Mouse (Mus musculus): Measurements from ENCODE around the gene Stard13. TPM values are rescaled to one million over a fixed set of nuclear protein-coding genes. Genes with fewer than 3 reads are reported as not detected.

Gene Stard13
- polyA plus RNA-seq, 1 experiment from 2014 or later, result 19.1 TPM

DNA sequence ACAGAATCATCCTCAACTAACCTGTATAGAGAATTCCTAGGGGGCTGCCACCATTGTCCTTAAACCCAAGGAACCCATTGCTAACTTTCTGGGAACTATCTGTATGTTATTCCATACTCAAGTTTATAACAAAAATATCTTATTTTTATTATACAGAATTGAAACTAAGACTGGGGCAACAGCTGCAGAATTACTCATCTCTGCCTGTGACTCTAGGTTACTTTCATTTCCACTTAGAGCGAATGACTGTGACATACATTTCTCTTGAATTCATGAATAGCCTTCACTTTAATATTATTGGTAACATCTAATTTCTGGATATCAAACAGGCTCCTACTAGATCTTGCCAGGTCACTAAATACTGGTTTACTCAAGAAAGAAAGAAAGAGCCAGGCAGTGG is 22.8 kb downstream of the Stard13 start:
- Histone ChIP-seq H3K36me3 (ENCODE audit: control insufficient read depth, insufficient read depth, low read length) (no peaks in the 10 kb centered on the region), H3K4me2 (ENCODE audit: low read depth, low read length) (no peak overlapping the region), H3K4me3 (replicated peaks; ENCODE audit: low read length) (no peak overlapping the region), H3K27me3 (ENCODE audit: control insufficient read depth, insufficient read depth, low read length) (no peaks in the 10 kb centered on the region), H3K4me1 (ENCODE audit: control insufficient read depth, insufficient read depth, low read length) (no peaks in the 10 kb centered on the region), H3K9me3 (replicated peaks; ENCODE audit: control insufficient read depth, low read length) (no peaks in the 10 kb centered on the region), H3K9ac (ENCODE audit: low read length) (no peak overlapping the region), H3K27ac (ENCODE audit: low read length) (no peak overlapping the region)
- 91% methylated on average over 1 of the region's 1 CpGs for WGBS
- no peak for ATAC-seq (ENCODE audit: insufficient read depth, low FRiP score)

DNA sequence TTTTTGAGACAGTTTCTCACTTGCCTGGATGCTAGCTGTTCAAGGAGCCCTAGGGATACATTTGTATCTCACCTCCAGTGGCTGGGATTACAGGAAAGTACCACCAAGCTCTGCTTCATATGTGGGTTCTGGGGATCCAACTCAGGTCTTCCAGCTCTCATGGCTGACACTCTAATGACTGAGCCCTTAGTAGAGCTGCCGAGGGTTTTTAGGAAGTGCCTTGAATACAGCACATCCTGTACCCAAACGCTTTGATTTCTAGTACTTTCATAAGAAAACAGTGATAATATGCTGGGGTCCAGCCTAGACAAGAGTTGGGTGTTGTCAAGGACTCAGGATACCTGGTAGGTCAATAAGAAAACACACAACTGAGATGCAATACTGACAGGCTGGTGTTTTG is 23.6 kb downstream of the Stard13 start:
- Histone ChIP-seq H3K36me3 (ENCODE audit: control insufficient read depth, insufficient read depth, low read length) (no peaks in the 10 kb centered on the region), H3K9ac (ENCODE audit: low read length) (no peak overlapping the region), H3K4me2 (ENCODE audit: low read depth, low read length) (no peak overlapping the region), H3K4me3 (replicated peaks; ENCODE audit: low read length) (no peak overlapping the region), H3K27ac (ENCODE audit: low read length) (no peak overlapping the region), H3K4me1 (ENCODE audit: control insufficient read depth, insufficient read depth, low read length) (no peaks in the 10 kb centered on the region), H3K9me3 (replicated peaks; ENCODE audit: control insufficient read depth, low read length) (no peaks in the 10 kb centered on the region), H3K27me3 (ENCODE audit: control insufficient read depth, insufficient read depth, low read length) (no peaks in the 10 kb centered on the region)
- 78% methylated on average over 2 of the region's 2 CpGs for WGBS
- ATAC-seq (ENCODE audit: insufficient read depth, low FRiP score), result no peak

DNA sequence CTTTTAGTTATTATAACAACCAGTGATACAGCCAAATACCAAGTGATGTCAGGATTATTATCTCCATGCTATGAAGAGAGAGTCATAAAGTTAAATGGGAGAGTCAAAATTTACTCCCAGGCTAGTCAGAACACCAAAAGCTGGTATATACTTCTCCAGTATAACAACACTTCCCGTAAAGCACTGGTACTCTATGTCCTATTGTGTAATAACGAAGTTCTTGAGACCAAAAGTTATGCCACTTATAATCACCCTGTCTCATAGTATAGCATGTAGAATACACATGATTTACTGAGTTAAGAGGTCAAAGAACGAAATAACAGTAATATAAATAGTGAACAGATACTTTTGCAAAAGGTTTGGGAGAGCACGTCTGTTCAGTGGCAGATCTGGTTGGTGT is 28.6 kb downstream of the Stard13 start:
- no peak overlapping the region for H3K27ac ChIP-seq (ENCODE audit: low read length)
- H3K27me3 ChIP-seq (ENCODE audit: control insufficient read depth, insufficient read depth, low read length), result no peaks in the 10 kb centered on the region
- WGBS, result 84% methylated on average over 4 of the region's 4 CpGs
- no peak overlapping the region for H3K9ac ChIP-seq (ENCODE audit: low read length)
- H3K9me3 ChIP-seq (replicated peaks; ENCODE audit: control insufficient read depth, low read length), result no peaks in the 10 kb centered on the region
- H3K36me3 ChIP-seq (ENCODE audit: control insufficient read depth, insufficient read depth, low read length), result no peaks in the 10 kb centered on the region; the same call in 1 of the 2 replicates
- H3K4me3 ChIP-seq (replicated peaks; ENCODE audit: low read length), result no peak overlapping the region
- ATAC-seq (ENCODE audit: insufficient read depth, low FRiP score), result no peak
- H3K4me1 ChIP-seq (ENCODE audit: control insufficient read depth, insufficient read depth, low read length), result peaks cover 3% of the 10 kb centered on the region; the same call in 1 of the 2 replicates
- no peak overlapping the region for H3K4me2 ChIP-seq (ENCODE audit: low read depth, low read length)

DNA sequence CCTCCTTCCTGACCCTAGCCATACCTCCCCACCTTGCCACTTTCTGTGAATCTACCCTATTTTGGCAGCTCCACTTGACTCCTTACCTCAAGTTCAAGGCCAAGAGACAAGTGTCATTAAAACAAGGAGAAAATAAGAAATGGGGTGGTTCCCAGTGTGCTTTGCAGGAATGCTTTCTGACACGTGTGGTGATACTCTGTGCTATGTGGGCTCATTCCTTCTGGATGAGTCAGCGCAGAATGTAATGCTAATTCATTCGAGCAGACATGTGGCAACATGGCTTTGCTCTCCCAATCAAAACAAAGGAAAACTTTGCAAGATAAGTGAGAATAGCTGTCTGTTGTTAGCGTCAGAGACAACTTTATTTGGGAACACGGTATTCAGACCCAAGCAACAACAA is 30.7 kb downstream of the Stard13 start:
- Histone ChIP-seq H3K27me3 (ENCODE audit: control insufficient read depth, insufficient read depth, low read length) (no peaks in the 10 kb centered on the region), H3K4me1 (ENCODE audit: control insufficient read depth, insufficient read depth, low read length) (peaks cover 3% of the 10 kb centered on the region; the same call in 1 of the 2 replicates), H3K36me3 (ENCODE audit: control insufficient read depth, insufficient read depth, low read length) (no peaks in the 10 kb centered on the region; the same call in 1 of the 2 replicates), H3K9me3 (replicated peaks; ENCODE audit: control insufficient read depth, low read length) (no peaks in the 10 kb centered on the region), H3K4me3 (replicated peaks; ENCODE audit: low read length) (no peak overlapping the region), H3K4me2 (ENCODE audit: low read depth, low read length) (no peak overlapping the region), H3K9ac (ENCODE audit: low read length) (no peak overlapping the region), H3K27ac (ENCODE audit: low read length) (no peak overlapping the region; the same call in 1 of the 2 replicates)
- WGBS, result 33% methylated on average over 5 of the region's 5 CpGs
- ATAC-seq (ENCODE audit: insufficient read depth, low FRiP score), result no peak

DNA sequence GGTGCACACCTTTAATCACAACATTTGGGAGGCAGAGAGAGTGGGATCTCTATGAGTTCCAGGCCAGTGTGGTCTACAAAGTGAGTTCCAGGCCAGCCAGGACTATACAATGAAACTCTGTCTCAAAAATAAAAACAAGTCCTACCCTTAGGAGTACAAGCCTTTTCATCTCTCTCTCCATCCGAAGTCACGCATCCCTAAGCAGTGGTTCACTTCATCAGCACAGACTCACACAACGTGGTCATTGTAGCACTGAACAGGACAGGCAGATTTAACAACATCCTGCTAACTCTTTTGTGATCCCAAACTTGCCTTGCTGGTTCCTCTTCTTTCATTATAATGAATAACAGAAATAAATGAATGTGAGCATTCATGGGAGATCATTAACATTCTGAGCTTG is 32.4 kb downstream of the Stard13 start:
- no peaks in the 10 kb centered on the region for H3K27me3 ChIP-seq (ENCODE audit: control insufficient read depth, insufficient read depth, low read length)
- H3K4me1 ChIP-seq (ENCODE audit: control insufficient read depth, insufficient read depth, low read length), result peaks cover 10% of the 10 kb centered on the region
- no peaks in the 10 kb centered on the region; the same call in 1 of the 2 replicates for H3K36me3 ChIP-seq (ENCODE audit: control insufficient read depth, insufficient read depth, low read length)
- H3K9me3 ChIP-seq (replicated peaks; ENCODE audit: control insufficient read depth, low read length), result no peaks in the 10 kb centered on the region
- WGBS, result 73% methylated on average over 3 of the region's 3 CpGs
- ATAC-seq (ENCODE audit: insufficient read depth, low FRiP score), result no peak
- H3K27ac ChIP-seq (ENCODE audit: low read length), result no peak overlapping the region
- H3K9ac ChIP-seq (ENCODE audit: low read length), result no peak overlapping the region
- no peak overlapping the region for H3K4me2 ChIP-seq (ENCODE audit: low read depth, low read length)
- H3K4me3 ChIP-seq (replicated peaks; ENCODE audit: low read length), result no peak overlapping the region

DNA sequence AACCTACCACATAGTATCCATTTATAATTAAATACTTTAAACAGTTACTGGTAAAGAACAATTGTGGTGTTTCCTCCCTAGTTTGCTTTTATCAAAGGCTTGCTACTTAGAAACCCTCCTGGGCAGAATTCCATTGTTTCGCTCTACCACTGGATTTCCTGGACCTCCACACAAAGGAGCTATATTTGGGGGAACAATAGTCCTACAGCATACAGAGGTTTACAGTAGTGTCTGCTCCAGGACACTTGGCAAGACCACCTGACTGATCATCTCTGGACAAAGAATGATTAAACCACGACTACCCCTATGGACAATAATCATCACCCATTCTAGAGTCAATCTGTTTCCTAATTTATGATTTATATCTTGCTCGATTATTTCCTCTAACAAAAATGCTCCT is 34.4 kb downstream of the Stard13 start:
- Histone ChIP-seq H3K27ac (ENCODE audit: low read length) (no peak overlapping the region), H3K27me3 (ENCODE audit: control insufficient read depth, insufficient read depth, low read length) (no peaks in the 10 kb centered on the region), H3K9me3 (replicated peaks; ENCODE audit: control insufficient read depth, low read length) (no peaks in the 10 kb centered on the region), H3K9ac (ENCODE audit: low read length) (no peak overlapping the region), H3K36me3 (ENCODE audit: control insufficient read depth, insufficient read depth, low read length) (no peaks in the 10 kb centered on the region; the same call in 1 of the 2 replicates), H3K4me3 (replicated peaks; ENCODE audit: low read length) (no peak overlapping the region), H3K4me1 (ENCODE audit: control insufficient read depth, insufficient read depth, low read length) (peaks cover 12% of the 10 kb centered on the region), H3K4me2 (ENCODE audit: low read depth, low read length) (no peak overlapping the region)
- ATAC-seq (ENCODE audit: insufficient read depth, low FRiP score), result no peak
- 80% methylated on average over 3 of the region's 3 CpGs for WGBS

DNA sequence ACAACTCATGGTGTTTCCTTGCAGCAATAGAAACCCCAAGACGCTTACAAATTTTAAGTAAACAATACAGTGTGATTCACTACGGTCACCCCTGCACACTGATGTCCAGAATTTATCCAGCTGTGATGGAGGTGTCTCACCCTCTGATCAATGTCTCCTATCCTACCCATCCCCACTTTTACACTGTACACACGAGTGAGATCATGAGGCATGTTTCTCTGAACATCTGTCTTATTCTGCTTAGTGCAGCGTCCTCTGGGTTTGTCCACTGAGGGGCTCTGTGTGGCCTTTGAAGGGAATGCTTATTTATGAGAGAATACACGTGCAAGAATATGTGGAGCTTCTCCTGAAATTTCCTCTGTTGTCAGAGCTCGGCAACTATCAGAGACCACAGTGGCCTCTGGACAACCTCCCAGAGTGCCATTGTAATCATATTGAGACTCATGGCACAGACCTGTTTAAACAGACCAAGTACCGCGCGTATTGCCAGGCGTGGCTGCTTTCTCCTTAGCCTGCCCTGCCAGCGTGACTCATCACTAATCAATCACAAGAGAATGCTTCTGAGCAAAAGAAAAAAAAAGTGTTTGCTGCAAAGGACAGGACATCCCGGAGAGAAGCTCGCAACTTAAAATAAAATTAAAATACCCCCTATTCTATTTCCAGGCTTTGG is 36.9 kb downstream of the Stard13 start:
- Histone ChIP-seq H3K4me1 (ENCODE audit: control insufficient read depth, insufficient read depth, low read length) (peaks cover 13% of the 10 kb centered on the region; the same call in 1 of the 2 replicates), H3K4me3 (replicated peaks; ENCODE audit: low read length) (no peak overlapping the region), H3K36me3 (ENCODE audit: control insufficient read depth, insufficient read depth, low read length) (no peaks in the 10 kb centered on the region; the same call in 1 of the 2 replicates), H3K4me2 (ENCODE audit: low read depth, low read length) (peak overlapping the region; percentile 21; the same call in 1 of the 2 replicates), H3K9ac (ENCODE audit: low read length) (no peak overlapping the region), H3K9me3 (replicated peaks; ENCODE audit: control insufficient read depth, low read length) (no peaks in the 10 kb centered on the region), H3K27ac (ENCODE audit: low read length) (peak overlapping the region; percentile 43; the same call in 1 of the 2 replicates), H3K27me3 (ENCODE audit: control insufficient read depth, insufficient read depth, low read length) (no peaks in the 10 kb centered on the region)
- 23% methylated on average over 13 of the region's 13 CpGs for WGBS
- ATAC-seq (ENCODE audit: insufficient read depth, low FRiP score), result peak; percentile 80; the same call in 1 of the 2 replicates

DNA sequence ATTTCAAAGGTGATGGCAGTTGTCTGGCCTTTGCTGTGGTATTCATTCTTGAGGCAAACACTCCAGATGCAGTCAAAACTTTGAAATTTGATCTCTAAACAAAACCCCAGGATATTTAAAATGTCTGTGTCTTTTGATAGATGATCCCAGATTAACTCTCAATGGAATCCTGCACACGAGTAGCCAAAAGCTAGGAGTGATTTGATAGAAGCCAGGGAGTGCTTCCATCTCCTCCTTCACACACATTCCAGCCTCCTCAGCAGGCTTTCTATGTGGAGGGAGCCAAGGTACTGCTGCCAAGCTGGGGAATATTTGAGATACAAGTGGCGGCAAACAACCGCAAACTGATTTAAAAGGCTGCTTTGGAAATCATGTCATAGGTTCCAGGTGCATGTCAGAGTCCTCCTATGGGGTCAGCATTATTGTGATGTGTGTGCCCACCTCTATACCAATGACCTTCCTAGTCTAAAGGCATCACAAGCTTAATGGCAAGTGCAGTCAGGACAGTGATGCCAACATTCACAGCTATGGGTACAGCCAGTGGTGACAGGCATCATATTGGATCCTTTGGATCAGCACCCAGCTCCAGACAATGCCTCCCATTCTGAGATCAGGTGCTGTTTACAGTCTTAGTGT is 39.6 kb downstream of the Stard13 start:
- no peak overlapping the region for H3K4me2 ChIP-seq (ENCODE audit: low read depth, low read length)
- ATAC-seq (ENCODE audit: insufficient read depth, low FRiP score), result no peak
- H3K27ac ChIP-seq (ENCODE audit: low read length), result no peak overlapping the region
- no peak overlapping the region for H3K9ac ChIP-seq (ENCODE audit: low read length)
- H3K27me3 ChIP-seq (ENCODE audit: control insufficient read depth, insufficient read depth, low read length), result no peaks in the 10 kb centered on the region
- peaks cover 13% of the 10 kb centered on the region; the same call in 1 of the 2 replicates for H3K4me1 ChIP-seq (ENCODE audit: control insufficient read depth, insufficient read depth, low read length)
- no peaks in the 10 kb centered on the region for H3K9me3 ChIP-seq (replicated peaks; ENCODE audit: control insufficient read depth, low read length)
- H3K4me3 ChIP-seq (replicated peaks; ENCODE audit: low read length), result no peak overlapping the region
- 46% methylated on average over 3 of the region's 3 CpGs for WGBS
- H3K36me3 ChIP-seq (ENCODE audit: control insufficient read depth, insufficient read depth, low read length), result no peaks in the 10 kb centered on the region

DNA sequence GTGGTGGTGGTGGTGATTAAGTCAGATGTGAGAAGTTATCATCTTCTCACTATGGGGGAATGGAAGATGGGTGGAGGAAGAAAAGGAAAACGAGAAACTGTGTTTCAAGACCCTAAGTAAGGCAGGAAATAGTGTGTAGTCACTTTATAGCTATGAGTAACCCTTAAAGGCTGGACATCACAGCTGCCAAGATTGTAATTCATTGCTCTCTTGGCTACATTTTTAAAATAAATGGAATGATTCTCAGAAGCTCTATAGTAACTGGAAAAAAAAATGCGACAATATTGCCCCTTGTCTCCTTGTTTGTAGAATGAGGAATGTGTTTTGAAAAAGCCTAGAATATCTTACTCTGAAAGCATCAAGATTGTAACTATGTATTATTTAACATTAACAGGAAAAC is 41.4 kb downstream of the Stard13 start:
- Histone ChIP-seq H3K4me3 (replicated peaks; ENCODE audit: low read length) (no peak overlapping the region), H3K27me3 (ENCODE audit: control insufficient read depth, insufficient read depth, low read length) (no peaks in the 10 kb centered on the region)
- no peak for ATAC-seq (ENCODE audit: insufficient read depth, low FRiP score)

More for the DNA sequence above, 41.4 kb downstream of the Stard13 start:
- Histone ChIP-seq H3K9ac (ENCODE audit: low read length) (no peak overlapping the region), H3K27ac (ENCODE audit: low read length) (no peak overlapping the region), H3K4me1 (ENCODE audit: control insufficient read depth, insufficient read depth, low read length) (peaks cover 13% of the 10 kb centered on the region; the same call in 1 of the 2 replicates), H3K9me3 (replicated peaks; ENCODE audit: control insufficient read depth, low read length) (no peaks in the 10 kb centered on the region), H3K4me2 (ENCODE audit: low read depth, low read length) (no peak overlapping the region), H3K36me3 (ENCODE audit: control insufficient read depth, insufficient read depth, low read length) (no peaks in the 10 kb centered on the region)
- WGBS, result 64% methylated on average over 2 of the region's 2 CpGs
